Mouse (Mus musculus) midbrain, embryonic 14.5 days (tissue): ENCODE data around the gene Mynn. TPM values are rescaled to one million over a fixed set of nuclear protein-coding genes. Genes with fewer than 3 reads are reported as not detected.

ENCODE experiments used
- ATAC-seq: fragments of 200-750 bp; cut with Nextera tagmentation; 2 replicates; pipeline ENCODE4 v1.8.0; 2017; ENCODE audit warnings: moderate number of reproducible peaks, moderate library complexity; ENCODE audit not compliant: low FRiP score, low TSS enrichment
- DNase-seq: peaks from one replicate; pipeline ENCODE4 v3.0.0-alpha.2; 2015
- H3K27ac ChIP-seq: fragments of 300-500 bp; sonication (generic); replicated peaks from 2 replicates; pipeline ENCODE4 v1.5.1; 2014; ENCODE audit warnings: mild to moderate bottlenecking, low read depth, low read length, moderate library complexity
- H3K27me3 ChIP-seq: fragments of 300-500 bp; sonication (generic); 2 replicates; pipeline ENCODE4 v1.6.1; 2014; ENCODE audit warnings: low read length, control low read depth, mixed read lengths; ENCODE audit not compliant: control insufficient read depth, insufficient read depth
- H3K36me3 ChIP-seq: fragments of 300-500 bp; sonication (generic); 2 replicates; pipeline ENCODE4 v1.6.1; 2014; ENCODE audit warnings: low read length, control low read depth; ENCODE audit not compliant: control insufficient read depth, insufficient read depth
- H3K4me1 ChIP-seq: fragments of 300-500 bp; sonication (generic); 2 replicates; pipeline ENCODE4 v1.6.1; 2014; ENCODE audit warnings: mild to moderate bottlenecking, antibody characterized with exemption, low read length, control low read depth; ENCODE audit not compliant: control insufficient read depth, insufficient read depth
- H3K4me2 ChIP-seq: fragments of 300-500 bp; sonication (generic); 2 replicates; pipeline ENCODE4 v1.6.1; 2014; ENCODE audit warnings: mild to moderate bottlenecking, low read length, moderate library complexity
- H3K4me3 ChIP-seq: fragments of 300-500 bp; sonication (generic); replicated peaks from 2 replicates; pipeline ENCODE4 v1.5.1; 2014; ENCODE audit warnings: low read depth, low read length
- H3K9ac ChIP-seq: fragments of 300-500 bp; sonication (generic); replicated peaks from 2 replicates; pipeline ENCODE4 v1.6.1; 2014; ENCODE audit warnings: mild to moderate bottlenecking, low read length, moderate library complexity
- H3K9me3 ChIP-seq: fragments of 300-500 bp; sonication (generic); 2 replicates; pipeline ENCODE4 v1.6.1; 2016; ENCODE audit warnings: low read length, control low read depth, mixed read lengths; ENCODE audit not compliant: control insufficient read depth
- WGBS: fragments of 180-500 bp; shearing (Covaris S2); extraction: QIAGEN DNeasy Blood & Tissue Kit; methylation state at CpG from one replicate; pipeline ENCODE4 v1.1.7; 2014; 5-methylcytosine and 5-hydroxymethylcytosine counted together
- polyA plus RNA-seq: library from polyadenylated mRNA; unstranded; fragments of >200 nt; fragmentation: Nextera tagmentation; extraction: Ambion mirVana; gene quantifications from 2 replicates; pipeline ENCODE4 v1.2.1, GENCODE M21; 2014

Mynn gene
- polyA plus RNA-seq, 1 experiment from 2014 or later, result 41.8 TPM

DNA sequence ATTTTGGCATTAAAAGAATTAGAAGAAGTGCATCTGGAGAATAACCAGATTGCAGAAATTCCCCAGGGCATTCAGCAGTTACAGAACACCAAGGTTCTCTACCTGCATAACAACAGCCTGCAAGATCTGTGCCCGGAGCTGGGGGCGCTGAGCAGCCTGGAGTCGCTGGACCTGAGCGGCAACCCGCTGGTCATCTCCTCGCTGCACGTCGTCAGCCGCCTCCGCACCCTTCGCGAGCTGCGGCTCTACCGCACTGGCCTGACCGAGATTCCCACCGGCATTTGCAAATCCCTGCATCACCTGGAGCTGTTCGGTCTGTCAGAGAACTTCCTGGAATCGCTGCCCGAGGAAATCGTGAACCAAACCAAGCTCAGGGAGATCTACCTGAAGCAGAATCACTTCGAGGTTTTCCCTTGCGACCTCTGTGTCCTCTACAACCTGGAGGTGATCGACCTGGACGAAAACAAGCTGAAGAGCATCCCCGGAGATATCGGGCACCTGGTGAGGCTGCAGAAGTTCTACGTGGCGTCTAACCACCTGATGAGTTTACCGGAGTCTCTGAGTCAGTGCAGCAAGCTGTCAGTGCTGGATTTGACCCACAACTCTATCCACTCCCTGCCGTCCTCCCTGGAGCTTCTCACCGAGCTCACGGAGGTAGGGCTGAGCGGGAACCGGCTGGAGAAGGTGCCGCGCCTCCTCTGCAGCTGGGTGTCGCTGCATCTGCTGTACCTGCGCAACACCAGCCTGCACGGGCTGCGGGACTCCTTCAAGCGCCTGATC, 48.4 kb downstream of the Mynn start:
- no peaks in the 10 kb centered on the region for H3K36me3 ChIP-seq
- DNase-seq (peak; percentile 69), ATAC-seq (peak; percentile 55; the same call in 1 of the 2 replicates)
- no peaks in the 10 kb centered on the region for H3K9me3 ChIP-seq
- H3K4me3 ChIP-seq, result peak overlapping the region; percentile 44
- H3K27ac ChIP-seq, result no peak overlapping the region
- under 1% methylated on average over 41 of the region's 41 CpGs for WGBS
- H3K4me2 ChIP-seq, result peak overlapping the region; percentile 84
- peaks cover 12% of the 10 kb centered on the region for H3K27me3 ChIP-seq
- H3K4me1 ChIP-seq, result peaks cover 4% of the 10 kb centered on the region; the same call in 1 of the 2 replicates
- peak overlapping the region; percentile 43; the same call in 1 of the 2 replicates for H3K9ac ChIP-seq

- no peak overlapping the region for H3K9ac ChIP-seq
- WGBS, result 88% methylated on average over 5 of the region's 5 CpGs
- no peak overlapping the region for H3K27ac ChIP-seq
- H3K9me3 ChIP-seq, result no peaks in the 10 kb centered on the region
- ATAC-seq, result no peak
- H3K4me1 ChIP-seq, result no peaks in the 10 kb centered on the region
- H3K27me3 ChIP-seq, result no peaks in the 10 kb centered on the region
- no peak overlapping the region for H3K4me2 ChIP-seq
- no peak for DNase-seq
- H3K4me3 ChIP-seq, result no peak overlapping the region
- H3K36me3 ChIP-seq, result no peaks in the 10 kb centered on the region
These were observed 54.1 kb downstream of the Mynn start for GRCm38 (mm10) chr3:30655937-30656336.

DNA sequence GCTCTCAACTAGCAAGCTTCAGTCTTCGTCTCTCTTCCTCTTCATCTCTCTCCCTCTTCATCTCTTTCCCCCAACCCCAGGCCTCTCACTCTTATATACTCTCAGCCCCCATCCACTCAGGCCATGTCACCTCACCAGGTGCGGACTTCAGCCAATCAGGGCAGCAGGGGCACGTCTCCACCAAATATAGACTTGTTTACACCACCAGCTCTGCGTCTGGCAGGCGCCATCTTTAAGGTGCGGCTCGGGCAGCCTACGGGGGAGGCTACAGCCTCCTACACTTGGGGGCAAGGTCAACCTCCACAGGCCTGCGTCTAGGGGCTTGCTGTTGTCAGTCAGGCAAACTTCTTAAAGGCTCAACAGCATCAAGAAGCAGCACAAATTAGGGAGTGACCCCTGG, 56.6 kb downstream of the Mynn start:
- Histone ChIP-seq H3K9ac (no peak overlapping the region), H3K9me3 (no peaks in the 10 kb centered on the region), H3K36me3 (no peaks in the 10 kb centered on the region), H3K27me3 (no peaks in the 10 kb centered on the region), H3K4me1 (no peaks in the 10 kb centered on the region), H3K4me2 (no peak overlapping the region), H3K4me3 (no peak overlapping the region), H3K27ac (no peak overlapping the region)
- ATAC-seq (no peak), DNase-seq (no peak)
- WGBS, result 90% methylated on average over 9 of the region's 9 CpGs

Other genes with a start within 250 kb of the Mynn start
- gene Mecom, start 54.1 kb upstream of the Mynn start, polyA plus RNA-seq, result 4.6 and 10.1 TPM in 2 replicates
- gene Actrt3, start 2.1 kb upstream of the Mynn start, polyA plus RNA-seq, result 0.15 and 0.38 TPM in 2 replicates
- gene Lrriq4, start 42.4 kb downstream of the Mynn start, polyA plus RNA-seq, result not detected in 2 replicates
- 0.82 and 1.1 TPM in 2 replicates for gene Lrrc34, start 45.8 kb downstream of the Mynn start, polyA plus RNA-seq
- gene Lrrc31, start 97.8 kb downstream of the Mynn start, polyA plus RNA-seq, result not detected in 2 replicates
- gene Samd7, start 144.2 kb downstream of the Mynn start, polyA plus RNA-seq, result 0.19 TPM in 1 of 2 replicates, not detected in the other
- 102 and 110 TPM in 2 replicates for gene Sec62, start 190.8 kb downstream of the Mynn start, polyA plus RNA-seq